Mouse (Mus musculus) lung, embryonic 16.5 days (tissue): ENCODE measurements around the gene Crybg1. TPM values are rescaled to one million over a fixed set of nuclear protein-coding genes. Genes with fewer than 3 reads are reported as not detected.
A peak's percentile ranks its signal among the peaks of the same experiment; 100 is the strongest.

Experiments
- ATAC-seq: fragments of 200-750 bp; cut with Nextera tagmentation; 2 replicates; pipeline ENCODE4 v1.8.0; 2017; ENCODE audit warnings: low read depth, mild to moderate bottlenecking, moderate library complexity
- H3K27ac ChIP-seq: fragments of 300-500 bp; sonication (generic); 2 replicates; pipeline ENCODE4 v1.5.1; 2014; ENCODE audit warnings: mild to moderate bottlenecking, control low read depth, low read length
- H3K27me3 ChIP-seq: fragments of 300-500 bp; sonication (generic); 2 replicates; pipeline ENCODE4 v1.6.1; 2014; ENCODE audit warnings: low read depth, low read length, mixed read lengths; ENCODE audit not compliant: control insufficient read depth, insufficient read depth
- H3K36me3 ChIP-seq: fragments of 300-500 bp; sonication (generic); 2 replicates; pipeline ENCODE4 v1.6.1; 2014; ENCODE audit warnings: low read length; ENCODE audit not compliant: control insufficient read depth, insufficient read depth
- H3K4me1 ChIP-seq: fragments of 300-500 bp; sonication (generic); replicated peaks from 2 replicates; pipeline ENCODE4 v1.6.1; 2014; ENCODE audit warnings: low read length, mixed read lengths; ENCODE audit not compliant: control insufficient read depth, insufficient read depth
- H3K4me2 ChIP-seq: fragments of 300-500 bp; sonication (generic); 2 replicates; pipeline ENCODE4 v1.6.1; 2014; ENCODE audit warnings: low read depth, low read length, control low read depth
- H3K4me3 ChIP-seq: fragments of 300-500 bp; sonication (generic); 2 replicates; pipeline ENCODE4 v1.5.1; 2014; ENCODE audit warnings: mild to moderate bottlenecking, low read length, control low read depth
- H3K9ac ChIP-seq: fragments of 300-500 bp; sonication (generic); 2 replicates; pipeline ENCODE4 v1.6.1; 2014; ENCODE audit warnings: low read length, control low read depth
- H3K9me3 ChIP-seq: fragments of 300-500 bp; sonication (generic); 2 replicates; pipeline ENCODE4 v1.6.1; 2016; ENCODE audit warnings: low read length; ENCODE audit not compliant: control insufficient read depth
- whole genome bisulfite sequencing: fragments of 180-500 bp; shearing (Covaris S2); extraction: QIAGEN DNeasy Blood & Tissue Kit; methylation state at CpG from one replicate; pipeline ENCODE4 v1.1.7; 2014; 5-methylcytosine and 5-hydroxymethylcytosine counted together
- polyA plus RNA-seq: library from polyadenylated mRNA; unstranded; fragments of >200 nt; fragmentation: Nextera tagmentation; extraction: Ambion mirVana; gene quantifications from 2 replicates; pipeline ENCODE4 v1.2.1, GENCODE M21; 2015

Crybg1 gene
- polyA plus RNA-seq, 1 experiment from 2014 or later: 0.40 TPM

DNA sequence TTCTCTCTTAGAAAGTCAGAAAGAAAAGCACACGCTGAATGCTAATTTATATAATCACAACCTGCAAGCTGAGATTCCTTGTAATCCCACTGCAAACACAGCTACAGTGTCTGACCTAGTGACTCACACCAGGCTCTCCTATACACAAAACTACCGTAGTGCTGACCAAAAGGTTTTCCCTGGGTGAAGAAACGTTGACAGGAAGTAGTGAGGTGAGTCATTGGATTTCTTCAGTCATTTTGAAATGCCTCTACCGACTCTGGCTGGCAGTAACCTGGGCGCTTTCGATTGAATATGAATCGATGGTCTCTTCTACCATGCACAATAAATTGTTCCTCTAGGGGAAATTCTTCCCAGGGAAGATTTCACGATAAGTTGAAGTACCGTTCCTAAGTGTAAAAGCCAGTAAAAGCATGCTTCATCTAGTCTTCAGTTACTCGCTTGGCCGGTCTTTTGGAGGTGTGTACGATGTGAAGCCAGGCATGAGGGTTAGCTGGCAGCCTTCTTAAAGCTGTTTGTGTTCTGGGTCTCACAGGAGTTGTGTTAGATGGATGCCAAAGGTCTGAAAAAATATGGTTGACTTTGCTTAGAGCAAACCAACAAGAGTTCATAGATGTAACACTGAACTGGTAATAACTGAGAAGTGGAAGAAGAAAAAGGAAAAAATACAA lies 36.5 kb downstream of the Crybg1 start:
- no peak for ATAC-seq
- H3K36me3 ChIP-seq: no peaks in the 10 kb centered on the region
- WGBS: 70% methylated on average over 12 of the region's 12 CpGs
- H3K27me3 ChIP-seq: no peaks in the 10 kb centered on the region
- peaks cover 8% of the 10 kb centered on the region; the same call in 1 of the 2 replicates for H3K4me1 ChIP-seq
- no peak overlapping the region for H3K4me2 ChIP-seq
- no peaks in the 10 kb centered on the region for H3K9me3 ChIP-seq
- no peak overlapping the region for H3K4me3 ChIP-seq
- H3K27ac ChIP-seq: no peak overlapping the region
- no peak overlapping the region for H3K9ac ChIP-seq

DNA sequence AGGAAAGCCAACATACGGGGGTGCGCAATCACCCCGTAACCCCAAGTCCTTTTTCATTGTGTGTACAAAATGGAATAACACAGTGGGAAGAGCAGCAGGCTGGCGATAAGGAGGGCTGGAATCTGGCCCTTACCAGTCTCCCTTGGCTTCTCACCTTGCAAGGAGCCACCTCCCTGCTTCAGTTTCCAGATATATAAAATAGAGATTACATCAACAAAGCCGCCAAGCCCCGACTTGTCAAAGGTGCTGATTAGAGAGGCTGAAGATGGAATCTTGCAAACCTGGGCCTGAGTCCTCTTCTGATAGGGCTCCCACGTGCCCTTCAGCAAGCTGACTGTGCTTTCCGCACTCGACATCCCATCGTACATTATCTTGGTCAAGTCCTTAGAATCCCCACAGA lies 37.5 kb downstream of the Crybg1 start:
- WGBS: 71% methylated on average over 10 of the region's 10 CpGs
- Histone ChIP-seq H3K27me3 (no peaks in the 10 kb centered on the region), H3K9me3 (no peaks in the 10 kb centered on the region), H3K36me3 (no peaks in the 10 kb centered on the region), H3K9ac (no peak overlapping the region), H3K4me3 (no peak overlapping the region), H3K27ac (no peak overlapping the region), H3K4me1 (peaks cover 8% of the 10 kb centered on the region; the same call in 1 of the 2 replicates), H3K4me2 (no peak overlapping the region)
- no peak for ATAC-seq

DNA sequence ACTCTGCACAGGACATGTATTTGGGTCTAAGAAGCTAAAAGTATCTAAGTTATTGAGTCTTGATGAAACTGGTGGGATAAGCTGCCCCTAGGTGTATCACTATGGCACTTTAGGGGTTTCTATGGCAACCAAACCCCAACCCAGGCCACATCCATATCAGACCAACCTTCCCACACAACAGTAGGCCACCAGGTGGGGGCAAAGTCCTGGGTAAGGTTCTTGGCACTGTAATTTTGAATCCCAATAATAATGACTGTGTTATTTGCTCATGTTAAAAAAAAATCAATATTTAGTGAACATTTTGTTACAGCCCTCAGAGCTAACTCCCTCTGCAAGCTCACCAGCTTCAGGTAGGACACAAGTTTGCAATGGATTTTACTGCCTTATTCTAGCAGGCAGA lies 38.2 kb downstream of the Crybg1 start:
- Histone ChIP-seq H3K27me3 (no peaks in the 10 kb centered on the region), H3K9ac (no peak overlapping the region), H3K4me2 (no peak overlapping the region), H3K27ac (no peak overlapping the region), H3K4me1 (peaks cover 8% of the 10 kb centered on the region; the same call in 1 of the 2 replicates), H3K9me3 (no peaks in the 10 kb centered on the region), H3K36me3 (no peaks in the 10 kb centered on the region), H3K4me3 (no peak overlapping the region)
- no peak for ATAC-seq

DNA sequence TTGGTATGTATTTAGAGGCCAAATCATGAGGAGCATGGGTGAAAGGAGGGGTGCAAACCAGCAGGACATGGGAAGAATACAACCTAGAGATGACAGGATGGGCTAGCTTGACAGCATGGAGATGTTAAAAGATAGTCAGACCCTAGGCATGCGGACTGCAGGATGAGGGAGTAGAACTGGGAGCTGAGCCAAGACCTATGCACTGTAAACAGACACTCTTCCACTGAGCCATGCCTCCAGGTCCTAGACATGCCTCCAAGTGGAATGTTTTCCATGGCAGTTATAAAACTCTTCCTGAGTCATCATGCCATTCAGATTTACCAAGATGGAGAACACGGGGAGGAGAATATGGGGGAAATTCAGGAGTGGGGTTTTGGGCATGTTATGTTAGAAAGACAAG lies 53.9 kb downstream of the Crybg1 start:
- H3K9me3 ChIP-seq: peaks cover 5% of the 10 kb centered on the region
- 48% methylated on average over 2 of the region's 2 CpGs for WGBS
- H3K9ac ChIP-seq: no peak overlapping the region
- H3K36me3 ChIP-seq: no peaks in the 10 kb centered on the region
- H3K27me3 ChIP-seq: no peaks in the 10 kb centered on the region
- H3K4me2 ChIP-seq: no peak overlapping the region
- H3K4me3 ChIP-seq: no peak overlapping the region
- ATAC-seq: no peak
- no peaks in the 10 kb centered on the region for H3K4me1 ChIP-seq
- no peak overlapping the region for H3K27ac ChIP-seq

DNA sequence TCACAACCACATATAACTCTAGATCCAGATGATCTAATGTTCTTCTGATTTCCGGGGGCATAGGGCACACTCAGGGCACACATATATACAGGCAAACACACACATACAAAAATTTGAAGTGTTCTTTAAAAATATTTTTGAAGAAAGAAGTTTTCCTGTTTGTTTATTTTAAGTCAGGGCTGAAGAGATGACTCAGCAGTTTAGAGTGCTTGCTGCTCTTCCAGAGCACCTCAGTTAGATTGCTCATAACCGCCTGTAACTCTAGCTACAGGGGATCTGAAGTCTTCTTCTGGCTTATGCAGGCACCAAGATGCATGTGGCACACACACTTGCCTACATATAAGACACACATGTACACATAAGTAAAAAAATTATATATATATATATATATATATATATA lies 56.9 kb downstream of the Crybg1 start:
- H3K4me2 ChIP-seq: no peak overlapping the region
- 77% methylated on average over 2 of the region's 2 CpGs for WGBS
- ATAC-seq: no peak

DNA sequence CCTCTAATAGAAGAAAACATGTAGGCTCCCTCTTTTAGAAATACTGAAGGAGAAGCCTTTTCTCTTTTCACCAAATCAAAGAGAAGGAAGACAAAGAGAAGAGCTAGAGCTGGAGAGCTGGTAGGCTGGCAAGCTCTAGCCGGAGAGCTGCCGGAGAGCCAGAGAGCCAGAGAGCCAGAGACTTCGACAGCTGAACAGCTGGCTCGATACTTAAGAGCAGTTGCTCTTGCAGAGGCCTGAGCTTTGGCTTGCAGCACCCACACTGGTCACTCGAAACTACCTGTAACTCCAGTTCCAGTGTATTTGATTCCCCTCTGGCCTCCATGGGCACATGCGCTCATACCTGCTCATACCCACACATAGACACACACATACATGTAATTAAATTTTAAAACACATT lies 68.3 kb downstream of the Crybg1 start:
- 63% methylated on average over 6 of the region's 6 CpGs for WGBS
- no peaks in the 10 kb centered on the region for H3K36me3 ChIP-seq
- H3K4me1 ChIP-seq: no peaks in the 10 kb centered on the region
- no peak for ATAC-seq
- H3K4me3 ChIP-seq: no peak overlapping the region
- no peak overlapping the region for H3K9ac ChIP-seq
- H3K27ac ChIP-seq: no peak overlapping the region
- no peak overlapping the region for H3K4me2 ChIP-seq
- H3K9me3 ChIP-seq: no peaks in the 10 kb centered on the region
- no peaks in the 10 kb centered on the region for H3K27me3 ChIP-seq

More for the DNA sequence above, 56.9 kb downstream of the Crybg1 start:
- Histone ChIP-seq H3K9me3 (peaks cover 5% of the 10 kb centered on the region), H3K27ac (no peak overlapping the region), H3K27me3 (no peaks in the 10 kb centered on the region), H3K36me3 (no peaks in the 10 kb centered on the region), H3K9ac (no peak overlapping the region), H3K4me1 (no peaks in the 10 kb centered on the region), H3K4me3 (no peak overlapping the region)

DNA sequence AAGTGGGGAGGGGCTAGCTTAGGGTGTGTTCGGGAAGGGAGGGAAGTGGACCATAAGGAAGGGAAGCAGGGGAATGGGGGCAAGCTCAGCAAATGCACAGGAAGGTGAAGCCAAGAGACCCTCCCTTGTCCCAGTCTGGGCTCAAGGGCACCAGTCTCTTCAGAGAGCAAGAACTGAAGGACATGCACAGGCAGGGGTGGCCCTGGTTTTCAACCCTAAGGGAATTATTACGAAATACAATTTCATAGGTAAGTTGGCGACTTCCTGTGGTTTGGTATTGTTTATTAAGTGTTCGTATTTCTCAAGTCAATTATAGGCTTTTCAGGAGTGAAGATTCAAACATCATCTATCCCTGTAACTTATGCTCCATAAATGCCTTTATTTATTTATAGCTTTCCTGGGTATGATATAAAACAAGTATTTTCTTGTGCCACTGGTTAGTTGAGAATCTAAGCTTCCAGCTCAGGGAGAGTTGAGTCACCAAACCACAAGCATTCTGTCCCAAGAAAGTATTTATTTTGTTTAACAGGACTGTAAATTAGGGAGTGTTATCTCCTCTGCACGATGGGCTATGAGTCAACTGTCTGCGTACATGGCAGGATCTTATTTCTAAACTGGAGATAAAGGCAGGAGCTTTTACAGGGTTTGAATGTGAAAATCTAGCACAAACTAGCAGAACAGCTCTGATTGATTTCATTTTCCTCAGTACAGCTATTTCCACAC lies 69.7 kb downstream of the Crybg1 start:
- no peak overlapping the region for H3K4me2 ChIP-seq
- no peak overlapping the region for H3K9ac ChIP-seq
- no peak overlapping the region for H3K27ac ChIP-seq
- no peaks in the 10 kb centered on the region for H3K9me3 ChIP-seq
- no peaks in the 10 kb centered on the region for H3K36me3 ChIP-seq
- ATAC-seq: no peak
- no peak overlapping the region for H3K4me3 ChIP-seq
- H3K27me3 ChIP-seq: no peaks in the 10 kb centered on the region
- no peaks in the 10 kb centered on the region for H3K4me1 ChIP-seq
- WGBS: 47% methylated on average over 6 of the region's 6 CpGs

DNA sequence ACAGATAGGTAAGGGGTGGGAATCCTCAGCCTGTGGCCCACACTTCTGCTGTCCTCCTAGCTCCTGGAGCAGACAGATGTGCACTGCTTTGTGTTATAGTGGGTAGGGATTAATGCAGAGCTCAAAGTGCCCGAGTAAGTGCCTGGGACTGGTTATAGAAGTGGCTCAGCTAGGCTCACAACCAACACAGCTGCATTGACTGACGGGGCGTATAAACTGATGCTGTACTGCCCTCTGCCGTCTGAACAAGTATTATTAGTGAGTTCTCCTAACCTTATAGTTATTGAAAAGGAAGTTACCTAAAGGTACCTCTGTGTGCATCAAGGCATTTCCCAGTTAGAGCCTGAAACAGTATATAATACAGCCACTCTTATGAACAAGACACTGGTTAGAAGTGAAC lies 77.6 kb downstream of the Crybg1 start:
- peak; percentile 51; the same call in 1 of the 2 replicates for ATAC-seq
- Histone ChIP-seq H3K36me3 (no peaks in the 10 kb centered on the region), H3K4me2 (no peak overlapping the region), H3K4me1 (no peaks in the 10 kb centered on the region), H3K9me3 (no peaks in the 10 kb centered on the region), H3K27ac (no peak overlapping the region), H3K4me3 (no peak overlapping the region), H3K9ac (no peak overlapping the region), H3K27me3 (no peaks in the 10 kb centered on the region)
- 2% methylated on average over 4 of the region's 4 CpGs for WGBS

DNA sequence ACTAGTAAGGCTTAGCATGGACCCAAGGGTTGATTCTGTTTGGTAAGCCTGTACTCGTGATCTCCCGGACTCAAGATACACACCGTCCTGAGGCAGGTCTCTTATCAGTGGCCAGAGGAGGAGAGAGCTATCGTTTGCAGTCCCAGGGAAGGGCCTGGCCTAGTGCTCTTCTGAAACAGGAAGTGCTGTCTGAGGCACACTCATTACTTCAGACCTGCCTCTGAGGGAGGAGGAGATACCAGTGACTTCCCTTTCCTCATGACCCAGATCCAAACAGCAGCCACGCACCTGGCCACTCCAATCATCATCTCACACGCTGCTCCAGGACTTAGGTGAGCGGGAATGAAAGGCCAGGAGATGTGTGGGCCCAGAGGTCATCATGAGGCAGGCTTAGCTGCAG lies 79.5 kb downstream of the Crybg1 start:
- H3K4me3 ChIP-seq: no peak overlapping the region
- H3K4me1 ChIP-seq: no peaks in the 10 kb centered on the region
- no peak overlapping the region for H3K27ac ChIP-seq
- no peak overlapping the region for H3K9ac ChIP-seq
- no peaks in the 10 kb centered on the region for H3K36me3 ChIP-seq
- H3K9me3 ChIP-seq: no peaks in the 10 kb centered on the region
- no peak overlapping the region for H3K4me2 ChIP-seq
- ATAC-seq: no peak
- H3K27me3 ChIP-seq: no peaks in the 10 kb centered on the region
- WGBS: 48% methylated on average over 7 of the region's 7 CpGs
